Mouse (Mus musculus): ENCODE data around the gene Syngap1. TPM values are rescaled to one million over a fixed set of nuclear protein-coding genes. Genes with fewer than 3 reads are reported as not detected.

Gene Syngap1
- polyA plus RNA-seq, 1 experiment from 2014 or later = 7.4 TPM

DNA sequence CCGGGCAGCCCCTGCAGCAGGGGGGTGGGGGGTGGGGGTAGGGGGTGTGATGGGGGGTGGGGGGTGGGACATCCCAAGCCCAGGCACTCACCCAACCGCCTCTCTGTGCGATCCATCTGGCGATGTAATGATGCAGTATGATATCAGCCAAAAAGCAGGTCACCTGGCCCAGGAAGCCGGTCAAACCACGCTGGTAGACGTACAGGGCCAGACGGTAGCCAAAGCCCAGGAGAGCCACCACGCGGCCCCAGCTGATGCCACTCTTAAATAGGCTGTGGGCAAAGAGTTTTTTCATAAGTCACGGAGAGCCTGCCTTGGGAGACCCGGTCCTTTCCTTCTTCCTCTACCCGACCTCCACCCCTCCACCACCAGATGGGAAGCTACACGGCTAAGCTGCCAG lies 80.0 kb downstream of the Syngap1 start:
- Histone ChIP-seq H3K9me3 (ENCODE audit: control insufficient read depth, low read length) (no peaks in the 10 kb centered on the region), H3K36me3 (ENCODE audit: control insufficient read depth, insufficient read depth, low read length) (peaks cover 24% of the 10 kb centered on the region)

DNA sequence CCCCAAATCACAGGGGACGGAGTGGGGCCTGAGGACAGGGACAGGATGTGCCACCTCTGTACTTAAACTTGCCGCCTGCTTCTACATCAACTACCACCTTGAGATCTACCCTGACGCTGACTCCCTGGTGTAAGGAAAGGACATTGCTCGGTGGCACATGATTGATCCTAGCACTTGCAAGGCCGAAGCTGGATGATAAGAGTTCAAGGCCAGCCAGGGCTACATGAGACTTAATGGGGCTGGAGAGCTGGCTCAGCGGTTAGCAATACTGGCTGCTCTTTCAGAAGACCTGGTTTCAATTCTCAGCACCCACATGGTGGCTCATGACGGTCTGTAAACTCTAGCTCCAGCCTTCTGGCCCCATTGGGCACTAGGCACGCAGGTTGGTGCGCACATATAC lies 80.7 kb downstream of the Syngap1 start:
- H3K9me3 ChIP-seq (ENCODE audit: control insufficient read depth, low read length) = no peaks in the 10 kb centered on the region
- peaks cover 5% of the 10 kb centered on the region; the same call in 1 of the 2 replicates for H3K4me1 ChIP-seq (ENCODE audit: control insufficient read depth, insufficient read depth, low read length)
- no peak overlapping the region for H3K4me2 ChIP-seq (ENCODE audit: low read depth, low read length)
- ATAC-seq (ENCODE audit: low read depth) = no peak
- 97% methylated on average over 9 of the region's 9 CpGs for WGBS
- H3K4me3 ChIP-seq (ENCODE audit: low read depth, low read length) = no peak overlapping the region
- no peak overlapping the region for H3K27ac ChIP-seq (ENCODE audit: low read depth, low read length)
- peaks cover 24% of the 10 kb centered on the region for H3K36me3 ChIP-seq (ENCODE audit: control insufficient read depth, insufficient read depth, low read length)
- H3K9ac ChIP-seq (replicated peaks; ENCODE audit: low read depth, low read length) = no peak overlapping the region
- no peaks in the 10 kb centered on the region for H3K27me3 ChIP-seq (ENCODE audit: control insufficient read depth, insufficient read depth, low read length)

More for the DNA sequence above, 80.0 kb downstream of the Syngap1 start:
- no peak overlapping the region for H3K4me2 ChIP-seq (ENCODE audit: low read depth, low read length)
- WGBS = 93% methylated on average over 14 of the region's 14 CpGs
- H3K9ac ChIP-seq (replicated peaks; ENCODE audit: low read depth, low read length) = no peak overlapping the region
- H3K4me3 ChIP-seq (ENCODE audit: low read depth, low read length) = no peak overlapping the region
- H3K27ac ChIP-seq (ENCODE audit: low read depth, low read length) = no peak overlapping the region
- no peak for ATAC-seq (ENCODE audit: low read depth)
- H3K4me1 ChIP-seq (ENCODE audit: control insufficient read depth, insufficient read depth, low read length) = peaks cover 5% of the 10 kb centered on the region; the same call in 1 of the 2 replicates
- no peaks in the 10 kb centered on the region for H3K27me3 ChIP-seq (ENCODE audit: control insufficient read depth, insufficient read depth, low read length)

Small RNAs within 50 kb of the gene (microRNA-seq; reads per million reads assigned to microRNA genes)
- gene Gm27775 (not detected), gene Mir3083 (not detected), gene Mir6968 (not detected)

Other genes with a start within 250 kb of the Syngap1 start
- gene Crebrf, start 225.6 kb upstream of the Syngap1 start, polyA plus RNA-seq (2014; fragmentation: Nextera tagmentation; extraction: Ambion mirVana) = 9.1 and 15.1 TPM in 2 replicates
- gene Bnip1, start 160.2 kb upstream of the Syngap1 start, polyA plus RNA-seq (2014; fragmentation: Nextera tagmentation; extraction: Ambion mirVana) = 47.7 and 54.2 TPM in 2 replicates
- gene Nkx2-5, start 96.2 kb upstream of the Syngap1 start, polyA plus RNA-seq (2014; fragmentation: Nextera tagmentation; extraction: Ambion mirVana) = not detected in 2 replicates
- gene Kifc5b, start 24.2 kb upstream of the Syngap1 start, polyA plus RNA-seq (2014; fragmentation: Nextera tagmentation; extraction: Ambion mirVana) = 2.4 and 2.8 TPM in 2 replicates
- gene Phf1, start 8.2 kb upstream of the Syngap1 start, polyA plus RNA-seq (2014; fragmentation: Nextera tagmentation; extraction: Ambion mirVana) = 18.8 and 23.8 TPM in 2 replicates
- 112 and 127 TPM in 2 replicates for gene Cuta, start 1.7 kb upstream of the Syngap1 start, polyA plus RNA-seq (2014; fragmentation: Nextera tagmentation; extraction: Ambion mirVana)
- gene Zbtb9, start 31.9 kb downstream of the Syngap1 start, polyA plus RNA-seq (2014; fragmentation: Nextera tagmentation; extraction: Ambion mirVana) = 10.8 and 11.4 TPM in 2 replicates
- gene Bak1, start 87.8 kb downstream of the Syngap1 start, polyA plus RNA-seq (2014; fragmentation: Nextera tagmentation; extraction: Ambion mirVana) = 4.6 and 5.3 TPM in 2 replicates
- 0.50 and 1.8 TPM in 2 replicates for gene Itpr3, start 116.1 kb downstream of the Syngap1 start, polyA plus RNA-seq (2014; fragmentation: Nextera tagmentation; extraction: Ambion mirVana)
- gene Uqcc2, start 192.7 kb downstream of the Syngap1 start, polyA plus RNA-seq (2014; fragmentation: Nextera tagmentation; extraction: Ambion mirVana) = 288 and 349 TPM in 2 replicates
- gene Ip6k3, start 226.5 kb downstream of the Syngap1 start, polyA plus RNA-seq (2014; fragmentation: Nextera tagmentation; extraction: Ambion mirVana) = 0.44 and 0.62 TPM in 2 replicates